Mouse (Mus musculus) kidney, adult 2 months (tissue): Measurements from ENCODE around the gene Vwa7. TPM values are rescaled to one million over a fixed set of nuclear protein-coding genes. Genes with fewer than 3 reads are reported as not detected.
"Not testable (repeated sequence)": the region's sequence is repeated elsewhere in the genome, so short reads cannot be mapped to it uniquely, and the experiment has no call there.

Source experiments
- DNase-seq: peaks from one replicate; pipeline ENCODE4 v3.0.0; 2021
- H3K27ac ChIP-seq: fragments of 200-500 bp; 2 replicates; pipeline ENCODE4 v1.5.1; 2012; ENCODE audit warnings: low read depth, low read length, control low read depth, inconsistent platforms; ENCODE audit not compliant: insufficient read depth
- H3K27me3 ChIP-seq: fragments of 200-500 bp; replicated peaks from 2 replicates; pipeline ENCODE4 v1.6.1; 2012; ENCODE audit warnings: mild to moderate bottlenecking, moderate library complexity, low read length, inconsistent platforms; ENCODE audit not compliant: control insufficient read depth, insufficient read depth
- H3K36me3 ChIP-seq: fragments of 200-500 bp; 2 replicates; pipeline ENCODE4 v1.6.1; 2012; ENCODE audit warnings: mild to moderate bottlenecking, moderate library complexity, low read length, inconsistent platforms; ENCODE audit not compliant: control insufficient read depth, insufficient read depth
- H3K4me1 ChIP-seq: fragments of 200-500 bp; 2 replicates; pipeline ENCODE4 v1.6.1; 2011; ENCODE audit warnings: low read length; ENCODE audit not compliant: control insufficient read depth, insufficient read depth
- H3K4me3 ChIP-seq: fragments of 200-500 bp; 2 replicates; pipeline ENCODE4 v1.5.1; 2011; ENCODE audit warnings: mild to moderate bottlenecking, low read depth, low read length, control low read depth; ENCODE audit not compliant: insufficient read depth
- CTCF ChIP-seq: fragments of 200-500 bp; conservative IDR thresholded peaks from 2 replicates; pipeline ENCODE4 v1.5.1; 2011; ENCODE audit warnings: low read depth, mild to moderate bottlenecking, control low read depth, low read length, moderate library complexity, mixed read lengths; ENCODE audit not compliant: insufficient read depth, insufficient read length
- POLR2A ChIP-seq: fragments of 200-500 bp; IDR thresholded peaks from one replicate; pipeline ENCODE4 v1.6.1; 2011; ENCODE audit warnings: low read depth, low read length, control low read depth
- whole genome bisulfite sequencing: fragments of 180-500 bp; shearing (Covaris S2); methylation state at CpG from one replicate; pipeline ENCODE4 v1.1.7; 2018; 5-methylcytosine and 5-hydroxymethylcytosine counted together
- polyA plus RNA-seq: library from polyadenylated mRNA; depleted of rRNA; stranded (reverse); fragments of >200 nt; gene quantifications from 2 replicates; pipeline ENCODE4 v1.2.3, GENCODE M21; 2012

Vwa7 gene
- polyA plus RNA-seq, 1 experiment = 0.89 TPM

DNA sequence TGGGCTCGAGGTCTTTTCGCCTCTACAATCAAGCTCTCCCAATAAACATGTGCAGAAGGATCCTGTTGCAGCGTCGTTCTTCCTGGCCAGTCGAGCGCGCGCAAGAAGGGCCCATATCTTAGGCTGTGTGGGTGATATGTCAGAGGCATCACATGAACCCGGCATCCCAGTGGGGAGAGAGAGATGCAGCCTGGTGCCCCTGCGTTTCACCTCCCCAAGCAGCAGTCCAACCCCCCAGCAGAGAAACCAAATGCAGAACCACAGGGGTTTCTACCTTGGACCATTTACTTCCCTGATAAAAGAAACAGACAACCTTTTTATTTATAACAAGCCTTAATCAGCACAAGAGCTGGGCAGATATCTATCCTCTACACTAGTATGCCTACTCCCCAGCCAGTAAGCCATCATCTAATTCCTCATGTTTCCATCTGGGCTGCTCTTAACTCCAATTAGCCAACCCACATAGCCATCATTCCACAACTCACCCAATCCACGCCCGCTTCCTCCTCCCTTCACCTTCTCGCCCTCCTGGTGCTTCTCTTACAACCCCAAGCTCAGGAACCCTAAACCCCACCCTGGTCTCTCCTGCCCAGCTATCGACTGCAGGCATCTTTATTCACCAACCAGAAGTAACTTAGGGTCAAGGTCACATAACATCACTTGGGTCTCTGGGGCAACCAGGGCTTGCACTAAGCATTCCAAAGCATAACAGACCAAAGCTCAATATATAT lies 19.8 kb upstream of the Vwa7 start:
- Histone ChIP-seq H3K27me3 (no peaks in the 10 kb centered on the region), H3K4me1 (no peaks in the 10 kb centered on the region), H3K36me3 (no peaks in the 10 kb centered on the region), H3K27ac (no peak overlapping the region), H3K4me3 (no peak overlapping the region)
- DNase-seq = no peak
- TF ChIP-seq CTCF (no peak), POLR2A (no peak)
- WGBS = 77% methylated on average over 13 of the region's 14 CpGs

DNA sequence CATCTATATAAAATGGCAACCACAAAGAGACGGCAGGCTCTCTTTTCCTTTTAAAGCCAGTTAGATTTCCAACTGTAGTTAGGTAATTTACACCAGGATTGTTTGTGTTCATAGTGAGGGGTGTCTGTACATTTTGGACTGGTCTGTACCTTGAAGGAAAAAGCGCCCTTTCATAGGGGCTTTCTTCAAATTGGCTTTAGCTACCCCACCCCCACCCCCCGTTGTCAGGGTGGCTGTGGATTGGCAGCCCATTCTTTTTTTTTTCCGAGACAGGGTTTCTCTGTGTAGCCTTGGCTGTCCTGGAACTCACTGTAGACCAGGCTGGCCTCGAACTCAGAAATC lies 19.3 kb upstream of the Vwa7 start:
- WGBS = 81% methylated on average over 5 of the region's 5 CpGs
- TF ChIP-seq POLR2A (no peak), CTCF (no peak)
- no peak for DNase-seq
- no peak overlapping the region for H3K4me3 ChIP-seq
- H3K27me3 ChIP-seq = no peaks in the 10 kb centered on the region
- H3K36me3 ChIP-seq = no peaks in the 10 kb centered on the region
- no peaks in the 10 kb centered on the region for H3K4me1 ChIP-seq
- no peak overlapping the region for H3K27ac ChIP-seq

DNA sequence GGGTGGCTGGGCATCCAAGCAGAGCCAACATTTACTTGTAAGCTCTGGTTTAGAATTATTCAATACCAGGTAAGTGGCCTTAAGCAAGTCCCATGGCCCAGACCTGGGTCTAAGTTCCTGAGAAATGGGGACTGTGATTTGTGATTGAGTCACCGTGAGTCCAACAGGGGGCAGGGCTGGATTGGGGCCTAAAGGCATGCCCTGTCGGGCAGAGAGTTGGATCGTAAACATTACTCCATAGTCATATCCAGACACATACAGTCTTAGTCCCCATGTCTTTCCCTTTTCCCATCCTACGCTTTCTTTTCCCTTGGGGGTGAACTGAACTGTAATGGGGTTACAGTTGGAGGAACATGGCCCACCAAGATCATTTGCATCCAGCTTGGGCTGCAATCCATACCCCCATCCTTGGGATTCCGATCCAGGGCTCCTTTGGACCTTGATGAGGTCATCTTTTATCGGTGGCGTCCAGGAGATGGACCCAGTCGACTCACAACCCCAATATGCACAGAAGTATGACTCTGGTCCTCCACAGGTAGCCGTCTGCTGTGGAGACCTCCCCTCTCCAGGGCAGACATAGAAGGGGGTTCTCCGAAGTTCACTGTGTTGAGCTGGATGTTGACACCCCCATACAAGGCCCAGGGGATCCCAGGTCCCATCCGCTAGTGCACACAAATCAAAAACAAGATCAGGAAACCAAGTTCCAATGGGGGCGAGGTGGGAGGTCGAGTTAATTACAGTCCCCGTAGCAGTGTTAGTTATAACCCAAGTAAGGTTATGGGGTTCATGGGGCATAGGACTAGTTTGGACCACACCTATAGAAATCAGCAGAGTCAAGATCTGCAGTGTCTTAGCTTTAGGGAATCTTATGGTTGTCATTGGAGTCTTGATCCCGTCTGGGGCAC lies 17.6 kb upstream of the Vwa7 start:
- Histone ChIP-seq H3K27me3 (no peaks in the 10 kb centered on the region), H3K4me1 (no peaks in the 10 kb centered on the region), H3K27ac (no peak overlapping the region), H3K4me3 (no peak overlapping the region), H3K36me3 (no peaks in the 10 kb centered on the region)
- DNase-seq = no peak
- TF ChIP-seq CTCF = no peak
- no peak for TF ChIP-seq POLR2A
- 85% methylated on average over 15 of the region's 15 CpGs for WGBS

DNA sequence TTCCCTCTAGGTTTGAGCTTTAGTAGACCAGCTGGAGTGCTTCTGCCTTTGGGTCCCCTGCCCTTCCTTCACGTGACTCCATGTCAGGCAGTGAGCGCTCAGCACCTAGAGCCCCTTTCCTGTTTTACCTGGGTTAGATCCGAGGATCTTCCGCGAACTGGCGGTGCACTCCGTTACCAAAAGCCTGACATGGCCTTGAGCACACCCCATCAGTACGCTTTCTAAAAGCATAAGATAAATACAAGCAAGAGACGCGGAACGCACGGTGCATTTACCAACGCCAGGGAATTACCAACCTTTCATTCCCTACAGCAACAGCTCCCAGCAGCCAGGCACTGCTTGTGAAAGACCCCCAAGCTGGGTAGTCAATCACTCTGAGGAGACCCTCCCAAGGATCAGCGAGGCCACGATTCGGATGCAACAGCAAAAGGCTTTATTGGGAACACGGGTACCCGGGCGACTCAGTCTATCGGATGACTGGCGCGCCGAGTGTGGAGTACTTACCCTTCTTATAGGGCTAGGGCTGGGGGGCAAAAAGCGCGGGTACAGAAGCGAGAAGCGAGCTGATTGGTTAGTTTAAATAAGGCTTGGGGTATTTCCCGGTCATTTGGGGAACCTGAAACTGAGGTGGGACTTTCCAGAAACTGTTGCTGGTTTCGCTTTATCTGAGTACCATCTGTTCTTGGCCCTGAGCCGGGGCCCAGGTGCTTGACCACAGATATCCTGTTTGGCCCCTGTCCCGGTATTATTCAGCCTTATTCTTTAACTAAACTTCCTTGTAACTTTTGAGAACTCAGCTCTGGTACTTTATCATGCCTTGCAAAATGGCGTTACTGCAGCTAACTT lies 16.3 kb upstream of the Vwa7 start:
- H3K36me3 ChIP-seq = not testable (repeated sequence)

DNA sequence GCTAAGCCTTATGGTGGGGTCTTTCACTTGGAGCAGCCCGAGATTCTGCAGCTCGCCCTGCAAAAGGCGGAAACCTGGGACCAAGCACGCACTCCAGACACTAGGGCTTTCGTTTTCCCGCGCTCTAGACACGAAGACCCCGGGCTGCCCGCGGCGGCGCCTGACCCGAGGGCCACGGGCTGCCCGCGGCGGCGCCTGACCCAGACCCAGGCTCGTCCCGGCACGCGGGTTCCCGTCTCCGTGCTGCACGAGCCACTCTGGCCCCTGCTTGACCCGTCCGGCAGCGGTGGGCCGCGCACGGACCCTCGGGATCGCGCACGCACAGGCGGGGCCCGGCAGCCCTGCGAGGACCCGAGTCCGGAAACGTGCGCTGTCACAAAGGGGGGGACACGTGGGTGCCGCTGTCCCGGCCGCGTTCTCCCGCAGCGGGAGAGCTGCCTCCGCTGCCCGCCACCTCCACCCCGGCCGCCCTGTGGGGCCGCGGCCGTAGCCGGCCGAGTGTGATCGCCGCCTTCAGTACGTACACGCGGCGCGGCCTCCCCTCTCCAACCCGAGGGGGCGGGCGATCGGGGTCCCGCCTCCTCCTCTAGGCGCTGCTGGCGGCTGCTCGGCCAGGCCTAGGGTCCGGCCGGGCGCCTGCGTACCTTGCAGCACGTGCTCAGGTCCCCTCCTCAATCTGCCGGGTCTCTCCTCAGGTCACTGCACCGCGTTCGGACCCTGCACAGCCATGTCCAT lies 15.5 kb upstream of the Vwa7 start, which contains the start of gene Vars:
Gene Vars, plus strand, starts transcription at position 271 of the 735 bp plus-strand sequence.
- DNase-seq = peak; percentile 91
- H3K27ac ChIP-seq = peak within 1 kb of the TSS; percentile 98
- no peaks in the 10 kb centered on the region for H3K4me1 ChIP-seq
- TF ChIP-seq POLR2A = no peak
- no peak for TF ChIP-seq CTCF
- under 1% methylated on average over 82 of the region's 83 CpGs for WGBS
- peak within 1 kb of the TSS; percentile 79 for H3K4me3 ChIP-seq
- no peaks in the 10 kb centered on the region for H3K27me3 ChIP-seq
- no peaks in the 10 kb centered on the region for H3K36me3 ChIP-seq

More for the DNA sequence above, 16.3 kb upstream of the Vwa7 start:
- H3K4me1 ChIP-seq, H3K27me3 ChIP-seq, DNase-seq: not testable (repeated sequence)
- Histone ChIP-seq H3K4me3 (peak overlapping the region; percentile 79), H3K27ac (peak overlapping the region; percentile 98)
- WGBS = 10% methylated on average over 30 of the region's 32 CpGs

DNA sequence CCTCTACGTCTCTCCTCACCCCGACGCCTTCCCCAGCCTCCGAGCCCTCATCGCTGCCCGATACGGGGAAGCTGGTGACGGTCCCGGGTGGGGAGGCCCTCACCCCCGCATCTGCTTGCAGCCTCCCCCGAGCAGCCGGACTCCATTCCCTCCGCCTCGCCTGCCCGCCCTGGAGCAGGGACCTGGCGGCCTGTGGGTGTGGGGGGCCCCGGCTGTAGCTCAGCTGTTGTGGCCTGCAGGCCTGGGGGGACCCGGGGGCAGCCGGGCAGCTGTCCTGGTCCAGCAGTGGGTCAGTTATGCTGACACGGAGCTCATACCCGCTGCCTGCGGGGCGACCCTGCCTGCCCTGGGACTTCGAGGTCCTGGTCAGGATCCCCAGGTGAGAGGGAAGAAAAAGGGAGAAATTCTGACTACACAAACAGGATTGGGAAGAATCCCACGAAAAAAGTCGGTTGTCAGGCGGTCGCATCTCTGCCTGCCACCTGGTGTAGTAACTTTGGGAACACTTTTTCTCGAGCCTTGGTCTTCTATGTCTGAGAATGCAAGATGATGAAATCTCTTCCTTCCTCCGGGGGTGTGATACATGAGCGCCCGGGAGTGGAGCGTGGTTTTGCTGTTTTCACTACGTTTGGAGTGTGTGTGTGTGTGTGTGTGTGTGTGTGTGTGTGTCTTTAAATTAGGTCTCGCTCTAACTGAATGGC lies 14.8 kb upstream of the Vwa7 start:
- Histone ChIP-seq H3K4me1 (no peaks in the 10 kb centered on the region), H3K27ac (peak overlapping the region; percentile 6), H3K27me3 (no peaks in the 10 kb centered on the region), H3K36me3 (no peaks in the 10 kb centered on the region), H3K4me3 (peak overlapping the region; percentile 79)
- no peak for TF ChIP-seq POLR2A
- TF ChIP-seq CTCF = no peak
- DNase-seq = peak; percentile 30
- WGBS = under 1% methylated on average over 35 of the region's 35 CpGs
